In the genomic region with DNA sequence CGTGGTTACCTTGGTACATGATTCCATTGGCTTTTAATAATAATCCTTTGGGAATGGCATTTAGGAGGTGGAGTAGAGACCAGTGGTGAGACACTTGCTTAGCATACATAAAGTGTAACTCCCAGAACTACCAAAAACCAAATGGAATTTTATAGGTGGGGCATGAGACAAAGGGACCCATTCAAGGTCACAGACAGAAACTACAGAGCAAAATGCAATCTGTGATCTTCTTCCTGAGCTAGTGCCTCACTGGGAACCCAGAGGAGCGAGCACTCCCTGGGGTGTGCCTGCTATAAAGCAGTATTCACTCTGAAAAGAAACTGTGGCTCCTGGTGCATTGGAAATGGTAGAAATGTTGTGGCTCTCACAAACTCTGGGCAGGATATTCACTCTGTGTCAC, we compare ENCODE assay signal across 37 mouse cellular contexts. TPM values are rescaled to one million over a fixed set of nuclear protein-coding genes. Genes with fewer than 3 reads are reported as not detected.
"Had no signal": no experiment of that assay in that cellular context is flagged by ENCODE, and none has a peak within 500 bp of the region (broad histone marks: within the 10 kb centered on the region; RNA-seq: fewer than 3 reads in every experiment).

No protein-coding gene starts in this region.

- H3K9me3 ChIP-seq: embryonic facial prominence, embryonic 10.5 days; embryonic facial prominence, embryonic 12.5 days; embryonic facial prominence, embryonic 13.5 days; embryonic facial prominence, embryonic 15.5 days; forebrain, embryonic 10.5 days; forebrain, embryonic 12.5 days; forebrain, embryonic 13.5 days; forebrain, embryonic 15.5 days; heart, embryonic 10.5 days had no signal

- H3K36me3 ChIP-seq: embryonic facial prominence, embryonic 10.5 days; embryonic facial prominence, embryonic 12.5 days; embryonic facial prominence, embryonic 13.5 days; embryonic facial prominence, embryonic 15.5 days; forebrain, embryonic 10.5 days; forebrain, embryonic 12.5 days; forebrain, embryonic 15.5 days; heart, embryonic 10.5 days had no signal

- H3K9ac ChIP-seq: embryonic facial prominence, embryonic 12.5 days; embryonic facial prominence, embryonic 13.5 days; embryonic facial prominence, embryonic 15.5 days; forebrain, embryonic 12.5 days; forebrain, embryonic 13.5 days; forebrain, embryonic 15.5 days; forebrain, postnatal 0 days had no signal

- DNase-seq: cerebellum, adult 9-10 months; cerebellum, adult 9-11 months; cerebellum, postnatal 10 days; cerebellum, postnatal 14 days; cerebellum, postnatal 25 days; cerebellum, postnatal 36 days; embryo, embryonic 11 days; forebrain, postnatal 0 days; gastrocnemius, adult 2 months; gastrocnemius, postnatal 10 days; gastrocnemius, postnatal 14 days; gastrocnemius, postnatal 25 days; gastrocnemius, postnatal 36 days; heart, adult 18-20 months; heart, adult 2 months had no signal

- ATAC-seq: forebrain, embryonic 13.5 days; forebrain, embryonic 14.5 days; forebrain, embryonic 15.5 days; forebrain, embryonic 16.5 days; forebrain, postnatal 0 days had no signal

- H3K4me1 ChIP-seq: embryonic facial prominence, embryonic 10.5 days; embryonic facial prominence, embryonic 12.5 days; embryonic facial prominence, embryonic 13.5 days; embryonic facial prominence, embryonic 15.5 days; forebrain, embryonic 10.5 days; forebrain, embryonic 12.5 days; forebrain, embryonic 13.5 days; forebrain, embryonic 15.5 days; heart, embryonic 10.5 days had no signal

- H3K27me3 ChIP-seq: embryonic facial prominence, embryonic 12.5 days; embryonic facial prominence, embryonic 13.5 days; embryonic facial prominence, embryonic 15.5 days; forebrain, embryonic 12.5 days; forebrain, embryonic 13.5 days; forebrain, embryonic 15.5 days had no signal

- H3K4me3 ChIP-seq: embryonic facial prominence, embryonic 10.5 days; embryonic facial prominence, embryonic 12.5 days; embryonic facial prominence, embryonic 13.5 days; embryonic facial prominence, embryonic 15.5 days; erythroblast, embryonic 14.5 days; forebrain, embryonic 10.5 days; forebrain, embryonic 12.5 days; forebrain, embryonic 13.5 days; forebrain, embryonic 15.5 days; gastrocnemius, adult 2 months; heart, adult 2 months; heart, embryonic 10.5 days had no signal

- H3K4me2 ChIP-seq: embryonic facial prominence, embryonic 12.5 days; embryonic facial prominence, embryonic 13.5 days; embryonic facial prominence, embryonic 15.5 days; forebrain, embryonic 12.5 days; forebrain, embryonic 13.5 days; forebrain, embryonic 15.5 days had no signal

- H3K27ac ChIP-seq: embryonic facial prominence, embryonic 10.5 days; embryonic facial prominence, embryonic 12.5 days; embryonic facial prominence, embryonic 13.5 days; embryonic facial prominence, embryonic 15.5 days; forebrain, embryonic 10.5 days; forebrain, embryonic 12.5 days; forebrain, embryonic 13.5 days; forebrain, embryonic 15.5 days; gastrocnemius, adult 2 months; heart, adult 2 months; heart, embryonic 10.5 days had no signal

RNA-seq across cellular contexts. Expression of a gene that starts 8.7 kb away (rescaled TPM):
- total RNA-seq: common myeloid progenitor, adult 5-6 weeks; forebrain, postnatal 0 days; gastrocnemius, adult 18-20 months; gastrocnemius, adult 2 months; gastrocnemius, adult 8-10 months; gastrocnemius, postnatal 10 days; gastrocnemius, postnatal 14 days; gastrocnemius, postnatal 25 days; gastrocnemius, postnatal 36 days; gastrocnemius, postnatal 4 days; granulocyte monocyte progenitor cell, adult 5-6 weeks; heart, adult 18-20 months; heart, adult 2 months had no signal
- polyA plus RNA-seq: cortical plate, adult 2 months; embryonic facial prominence, embryonic 10.5 days; embryonic facial prominence, embryonic 11.5 days; embryonic facial prominence, embryonic 12.5 days; embryonic facial prominence, embryonic 13.5 days; embryonic facial prominence, embryonic 14.5 days; embryonic facial prominence, embryonic 15.5 days; erythroblast, embryonic 14.5 days; forebrain, embryonic 10.5 days; forebrain, embryonic 11.5 days; forebrain, embryonic 12.5 days; forebrain, embryonic 13.5 days; forebrain, embryonic 14.5 days; forebrain, embryonic 15.5 days; forebrain, embryonic 16.5 days; forebrain, postnatal 0 days; frontal cortex, adult 2 months; heart, adult 2 months; heart, embryonic 10.5 days had no signal

RNA-seq across cellular contexts. Expression of a gene that starts 32.6 kb away (rescaled TPM):
- total RNA-seq: common myeloid progenitor, adult 5-6 weeks; gastrocnemius, adult 18-20 months; gastrocnemius, adult 2 months; gastrocnemius, adult 8-10 months; gastrocnemius, postnatal 10 days; gastrocnemius, postnatal 14 days; gastrocnemius, postnatal 25 days; gastrocnemius, postnatal 36 days; gastrocnemius, postnatal 4 days; granulocyte monocyte progenitor cell, adult 5-6 weeks; heart, adult 18-20 months; heart, adult 2 months had no signal
- polyA plus RNA-seq: embryonic facial prominence, embryonic 10.5 days; embryonic facial prominence, embryonic 11.5 days; embryonic facial prominence, embryonic 12.5 days; embryonic facial prominence, embryonic 13.5 days; erythroblast, embryonic 14.5 days; forebrain, embryonic 10.5 days; forebrain, embryonic 11.5 days; forebrain, embryonic 12.5 days; forebrain, embryonic 13.5 days; forebrain, embryonic 14.5 days; forebrain, embryonic 15.5 days; forebrain, embryonic 16.5 days; forebrain, postnatal 0 days; frontal cortex, adult 2 months; heart, adult 2 months; heart, embryonic 10.5 days had no signal
